Mouse (Mus musculus) stomach, embryonic 14.5 days (tissue): ENCODE measurements around the gene Stim2. TPM values are rescaled to one million over a fixed set of nuclear protein-coding genes. Genes with fewer than 3 reads are reported as not detected.

Experiments used
- ATAC-seq: fragments of 200-750 bp; cut with Nextera tagmentation; 2 replicates; pipeline ENCODE4 v1.8.0; 2017; ENCODE audit warnings: low read depth, moderate TSS enrichment; ENCODE audit not compliant: insufficient number of reproducible peaks, insufficient read depth, low FRiP score
- H3K27ac ChIP-seq: fragments of 300-500 bp; sonication (generic); 2 replicates; pipeline ENCODE4 v1.5.1; 2014; ENCODE audit warnings: mild to moderate bottlenecking, low read length, moderate library complexity, mixed read lengths
- H3K27me3 ChIP-seq: fragments of 300-500 bp; sonication (generic); 2 replicates; pipeline ENCODE4 v1.6.1; 2014; ENCODE audit warnings: low read length, control low read depth, mixed read lengths; ENCODE audit not compliant: control insufficient read depth, insufficient read depth
- H3K36me3 ChIP-seq: fragments of 300-500 bp; sonication (generic); 2 replicates; pipeline ENCODE4 v1.6.1; 2014; ENCODE audit warnings: mild to moderate bottlenecking, control low read depth, low read length, moderate library complexity, mixed read lengths; ENCODE audit not compliant: control insufficient read depth, insufficient read depth
- H3K4me1 ChIP-seq: fragments of 300-500 bp; sonication (generic); 2 replicates; pipeline ENCODE4 v1.6.1; 2014; ENCODE audit warnings: low read length, control low read depth, mixed read lengths; ENCODE audit not compliant: control insufficient read depth, insufficient read depth
- H3K4me2 ChIP-seq: fragments of 300-500 bp; sonication (generic); replicated peaks from 2 replicates; pipeline ENCODE4 v1.6.1; 2014; ENCODE audit warnings: low read depth, low read length, control low read depth
- H3K4me3 ChIP-seq: fragments of 300-500 bp; sonication (generic); 2 replicates; pipeline ENCODE4 v1.5.1; 2014; ENCODE audit warnings: low read depth, low read length, control low read depth
- H3K9ac ChIP-seq: fragments of 300-500 bp; sonication (generic); replicated peaks from 2 replicates; pipeline ENCODE4 v1.6.1; 2014; ENCODE audit warnings: low read depth, mild to moderate bottlenecking, control low read depth, low read length, moderate library complexity, mixed read lengths
- H3K9me3 ChIP-seq: fragments of 300-500 bp; sonication (generic); 2 replicates; pipeline ENCODE4 v1.6.1; 2016; ENCODE audit warnings: low read depth, low read length, control low read depth; ENCODE audit not compliant: control insufficient read depth
- WGBS: fragments of 180-500 bp; shearing (Covaris S2); extraction: QIAGEN DNeasy Blood & Tissue Kit; methylation state at CpG from one replicate; pipeline ENCODE4 v1.1.7; 2014; 5-methylcytosine and 5-hydroxymethylcytosine counted together
- polyA plus RNA-seq: library from polyadenylated mRNA; unstranded; fragments of >200 nt; fragmentation: Nextera tagmentation; extraction: Ambion mirVana; gene quantifications from 2 replicates; pipeline ENCODE4 v1.2.1, GENCODE M21; 2014

Stim2 gene
- polyA plus RNA-seq, 1 experiment from 2014 or later = 18.3 TPM

DNA sequence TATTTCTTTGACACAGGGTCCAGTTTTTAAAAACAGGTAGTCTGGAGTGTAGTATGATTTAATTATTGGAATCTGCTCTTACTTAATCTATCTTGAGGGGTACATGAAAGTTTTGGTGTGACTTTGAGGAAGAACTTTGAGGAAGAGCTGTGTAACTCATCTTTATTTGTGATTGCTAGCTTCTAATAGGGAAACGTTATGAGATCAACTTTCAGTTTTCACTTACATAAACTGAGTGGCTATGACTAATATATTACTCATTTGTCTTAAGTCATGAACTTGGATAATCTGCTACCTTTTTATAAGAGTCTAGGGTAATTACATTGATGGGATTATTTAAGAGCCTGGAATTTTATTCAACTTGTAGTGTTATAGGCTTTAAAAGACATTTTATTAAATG, 15.0 kb downstream of the Stim2 start:
- Histone ChIP-seq H3K9me3 (no peaks in the 10 kb centered on the region), H3K4me2 (no peak overlapping the region), H3K4me3 (no peak overlapping the region), H3K4me1 (no peaks in the 10 kb centered on the region), H3K27me3 (no peaks in the 10 kb centered on the region), H3K27ac (no peak overlapping the region), H3K36me3 (no peaks in the 10 kb centered on the region), H3K9ac (no peak overlapping the region)
- no peak for ATAC-seq
- 50% methylated on average over 1 of the region's 1 CpGs for WGBS

GRCm38 (mm10) chr5:54017143-54017542, 18.8 kb downstream of the Stim2 start:
- ATAC-seq = no peak
- no peak overlapping the region for H3K9ac ChIP-seq
- no peaks in the 10 kb centered on the region for H3K9me3 ChIP-seq
- H3K4me3 ChIP-seq = no peak overlapping the region
- H3K4me2 ChIP-seq = no peak overlapping the region
- no peaks in the 10 kb centered on the region for H3K27me3 ChIP-seq
- H3K36me3 ChIP-seq = no peaks in the 10 kb centered on the region
- 0 out of 2 replicates have a peak, but pooled peaks cover 3% of the 10 kb centered on the region for H3K4me1 ChIP-seq
- 61% methylated on average over 7 of the region's 7 CpGs for WGBS
- H3K27ac ChIP-seq = no peak overlapping the region

GRCm38 (mm10) chr5:54018856-54019255, 20.6 kb downstream of the Stim2 start:
- ATAC-seq = no peak
- H3K9ac ChIP-seq = no peak overlapping the region
- H3K9me3 ChIP-seq = no peaks in the 10 kb centered on the region
- H3K4me1 ChIP-seq = 0 out of 2 replicates have a peak, but pooled peaks cover 3% of the 10 kb centered on the region
- no peak overlapping the region for H3K4me3 ChIP-seq
- no peaks in the 10 kb centered on the region for H3K27me3 ChIP-seq
- no peak overlapping the region for H3K4me2 ChIP-seq
- H3K36me3 ChIP-seq = no peaks in the 10 kb centered on the region
- no peak overlapping the region for H3K27ac ChIP-seq
- 90% methylated on average over 2 of the region's 2 CpGs for WGBS

DNA sequence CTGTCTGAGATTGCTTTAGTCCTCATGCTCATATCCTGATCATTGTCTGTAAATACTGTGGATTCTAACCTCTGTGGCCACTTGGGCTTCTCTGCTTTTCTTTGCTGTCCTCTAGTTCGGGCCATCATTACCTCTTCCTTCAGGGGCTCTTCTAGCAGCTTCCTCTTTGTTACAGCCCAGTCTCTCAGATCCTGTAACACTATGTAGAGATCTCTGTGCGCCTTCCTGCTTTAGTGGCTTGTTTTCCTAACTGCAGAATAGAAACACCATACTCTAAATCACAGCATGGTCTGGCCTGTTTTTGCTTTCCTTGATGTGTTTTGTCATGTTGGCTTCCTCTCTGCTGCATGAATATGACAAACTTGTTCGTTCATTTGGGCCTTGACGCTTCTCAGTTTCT, 21.2 kb downstream of the Stim2 start:
- Histone ChIP-seq H3K9ac (no peak overlapping the region), H3K27ac (no peak overlapping the region), H3K27me3 (no peaks in the 10 kb centered on the region), H3K36me3 (no peaks in the 10 kb centered on the region), H3K9me3 (no peaks in the 10 kb centered on the region), H3K4me1 (0 out of 2 replicates have a peak, but pooled peaks cover 3% of the 10 kb centered on the region), H3K4me2 (no peak overlapping the region), H3K4me3 (no peak overlapping the region)
- no peak for ATAC-seq
- 68% methylated on average over 4 of the region's 4 CpGs for WGBS

- Histone ChIP-seq H3K36me3 (no peaks in the 10 kb centered on the region), H3K4me1 (0 out of 2 replicates have a peak, but pooled peaks cover 8% of the 10 kb centered on the region)
- peak; percentile 92 for ATAC-seq
Measured at GRCm38 (mm10) chr5:54024610-54025009, 26.3 kb downstream of the Stim2 start.

GRCm38 (mm10) chr5:54025630-54026029, 27.3 kb downstream of the Stim2 start:
- Histone ChIP-seq H3K27me3 (no peaks in the 10 kb centered on the region), H3K4me3 (no peak overlapping the region), H3K27ac (no peak overlapping the region), H3K4me2 (no peak overlapping the region), H3K9ac (no peak overlapping the region), H3K36me3 (no peaks in the 10 kb centered on the region), H3K4me1 (0 out of 2 replicates have a peak, but pooled peaks cover 6% of the 10 kb centered on the region), H3K9me3 (no peaks in the 10 kb centered on the region)
- 84% methylated on average over 2 of the region's 2 CpGs for WGBS
- ATAC-seq = no peak

More at GRCm38 (mm10) chr5:54024610-54025009, 26.3 kb downstream of the Stim2 start:
- 56% methylated on average over 3 of the region's 3 CpGs for WGBS
- H3K9ac ChIP-seq = no peak overlapping the region
- H3K4me2 ChIP-seq = no peak overlapping the region
- no peaks in the 10 kb centered on the region for H3K27me3 ChIP-seq
- H3K27ac ChIP-seq = no peak overlapping the region; the same call in 1 of the 2 replicates
- no peak overlapping the region for H3K4me3 ChIP-seq
- no peaks in the 10 kb centered on the region for H3K9me3 ChIP-seq

GRCm38 (mm10) chr5:54033217-54033616, 34.9 kb downstream of the Stim2 start:
- no peak overlapping the region for H3K27ac ChIP-seq
- no peak overlapping the region for H3K9ac ChIP-seq
- no peaks in the 10 kb centered on the region for H3K27me3 ChIP-seq
- no peaks in the 10 kb centered on the region for H3K36me3 ChIP-seq
- WGBS = 81% methylated on average over 5 of the region's 5 CpGs
- no peak overlapping the region for H3K4me3 ChIP-seq
- no peak overlapping the region for H3K4me2 ChIP-seq
- H3K4me1 ChIP-seq = 0 out of 2 replicates have a peak, but pooled peaks cover 2% of the 10 kb centered on the region
- H3K9me3 ChIP-seq = no peaks in the 10 kb centered on the region
- ATAC-seq = no peak

DNA sequence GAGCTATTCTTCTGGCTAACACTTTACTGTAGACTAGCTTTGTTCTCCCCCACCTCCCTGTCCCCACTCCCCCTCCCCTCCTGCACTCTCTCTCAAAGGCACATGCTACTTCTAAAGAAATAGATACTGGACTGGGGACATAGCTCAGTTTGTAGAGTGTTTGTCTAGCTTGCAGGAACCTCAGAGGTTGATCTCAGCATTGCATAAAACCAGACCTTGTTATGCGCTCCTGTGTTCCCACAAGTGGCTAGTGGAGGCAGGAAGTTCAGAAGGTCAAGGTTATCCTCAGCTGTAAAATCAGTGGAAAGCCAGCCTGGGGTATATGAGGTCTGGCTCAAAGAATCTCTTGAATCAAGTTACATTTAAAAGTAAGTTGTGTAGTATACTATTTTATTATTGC, 36.4 kb downstream of the Stim2 start:
- no peak overlapping the region for H3K4me2 ChIP-seq
- H3K27ac ChIP-seq = no peak overlapping the region
- no peak for ATAC-seq
- no peaks in the 10 kb centered on the region for H3K36me3 ChIP-seq
- 67% methylated on average over 1 of the region's 1 CpGs for WGBS
- no peak overlapping the region for H3K9ac ChIP-seq
- no peaks in the 10 kb centered on the region for H3K9me3 ChIP-seq
- no peaks in the 10 kb centered on the region for H3K27me3 ChIP-seq
- H3K4me3 ChIP-seq = no peak overlapping the region
- 0 out of 2 replicates have a peak, but pooled peaks cover 2% of the 10 kb centered on the region for H3K4me1 ChIP-seq

- no peak for ATAC-seq
- Histone ChIP-seq H3K4me2 (no peak overlapping the region), H3K4me1 (0 out of 2 replicates have a peak, but pooled peaks cover 2% of the 10 kb centered on the region), H3K9me3 (no peaks in the 10 kb centered on the region), H3K27ac (no peak overlapping the region), H3K9ac (no peak overlapping the region), H3K36me3 (no peaks in the 10 kb centered on the region), H3K27me3 (no peaks in the 10 kb centered on the region), H3K4me3 (no peak overlapping the region)
- 71% methylated on average over 4 of the region's 4 CpGs for WGBS
Measured at GRCm38 (mm10) chr5:54038615-54039014, 40.3 kb downstream of the Stim2 start.
